Mouse (Mus musculus) forebrain, embryonic 12.5 days (tissue): ENCODE measurements at regions not wholly inside any gene's neighbourhood (a gene's known extent, or its start where the extent isn't known, plus 50 kb on each side); places are given as distances from the start of the nearest gene placed in this dataset.

Experiments
- ATAC-seq: fragments of 200-750 bp; cut with Nextera tagmentation; 2 replicates; pipeline ENCODE4 v1.8.0; 2017; ENCODE audit warnings: moderate TSS enrichment; ENCODE audit not compliant: low FRiP score
- H3K27ac ChIP-seq: fragments of 300-500 bp; sonication (generic); 2 replicates; pipeline ENCODE4 v1.5.1; 2016; ENCODE audit warnings: mild to moderate bottlenecking
- H3K27me3 ChIP-seq: fragments of 300-500 bp; sonication (generic); 2 replicates; pipeline ENCODE4 v1.6.1; 2016; ENCODE audit warnings: mild to moderate bottlenecking
- H3K36me3 ChIP-seq: fragments of 300-500 bp; sonication (generic); replicated peaks from 2 replicates; pipeline ENCODE4 v1.6.1; 2016; ENCODE audit warnings: mild to moderate bottlenecking
- H3K4me1 ChIP-seq: fragments of 300-500 bp; sonication (generic); 2 replicates; pipeline ENCODE4 v1.6.1; 2016
- H3K4me2 ChIP-seq: fragments of 300-500 bp; sonication (generic); 2 replicates; pipeline ENCODE4 v1.6.1; 2016; ENCODE audit warnings: mild to moderate bottlenecking, moderate library complexity
- H3K4me3 ChIP-seq: fragments of 300-500 bp; sonication (generic); replicated peaks from 2 replicates; pipeline ENCODE4 v1.5.1; 2016; ENCODE audit warnings: mild to moderate bottlenecking
- H3K9ac ChIP-seq: fragments of 300-500 bp; sonication (generic); 2 replicates; pipeline ENCODE4 v1.6.1; 2016; ENCODE audit warnings: mild to moderate bottlenecking
- H3K9me3 ChIP-seq: fragments of 300-500 bp; sonication (generic); 2 replicates; pipeline ENCODE4 v1.6.1; 2016
- WGBS: fragments of 180-500 bp; shearing (Covaris S2); methylation state at CpG from one replicate; pipeline ENCODE4 v1.1.7; 2016; 5-methylcytosine and 5-hydroxymethylcytosine counted together

DNA sequence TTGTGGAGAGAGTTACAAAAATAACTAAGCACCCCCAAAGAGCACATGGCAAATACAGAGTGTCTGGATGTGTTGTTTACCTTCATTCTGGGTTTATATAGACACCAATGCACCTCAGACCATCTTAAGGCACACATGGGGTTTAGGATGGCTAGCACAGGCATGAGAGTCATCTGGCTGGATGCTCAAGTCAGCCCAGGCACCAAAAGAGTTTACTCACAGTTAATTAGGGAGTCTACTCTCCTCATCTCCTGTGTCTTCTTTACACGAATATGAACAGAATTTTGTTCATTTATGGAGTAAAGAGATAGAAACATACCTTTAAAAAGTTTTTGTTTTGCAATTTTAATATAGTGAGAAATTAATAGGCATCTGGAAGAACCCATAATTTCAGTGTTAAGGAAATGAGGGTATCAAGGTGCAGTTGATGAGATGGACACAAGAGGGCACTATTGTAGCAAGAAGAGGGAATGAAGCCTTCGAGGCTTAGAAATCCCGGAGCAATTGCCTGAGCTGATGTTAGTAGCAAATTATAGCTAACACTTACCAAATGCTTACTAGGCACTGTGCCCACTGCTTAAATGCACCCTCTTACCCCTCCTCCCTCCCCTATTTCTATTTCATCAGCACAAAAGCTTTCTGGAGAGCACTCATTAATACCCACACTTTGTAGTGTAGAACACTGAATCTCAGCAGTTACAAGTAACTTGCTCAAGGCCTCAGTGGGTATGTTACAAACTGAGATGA is 174.6 kb downstream of the Eepd1 start:
- H3K27me3 ChIP-seq, result no peaks in the 10 kb centered on the region

GRCm38 (mm10) chr9:25656534-25656933 is 175.2 kb downstream of the Eepd1 start:
- Histone ChIP-seq H3K4me3 (no peak overlapping the region), H3K27ac (no peak overlapping the region), H3K9me3 (no peaks in the 10 kb centered on the region), H3K27me3 (no peaks in the 10 kb centered on the region), H3K4me2 (no peak overlapping the region), H3K4me1 (no peaks in the 10 kb centered on the region), H3K36me3 (no peaks in the 10 kb centered on the region), H3K9ac (no peak overlapping the region)
- 89% methylated on average over 3 of the region's 3 CpGs for WGBS
- ATAC-seq, result peak; percentile 39

More for the DNA sequence above, 174.6 kb downstream of the Eepd1 start:
- Histone ChIP-seq H3K27ac (no peak overlapping the region), H3K9me3 (no peaks in the 10 kb centered on the region), H3K4me1 (no peaks in the 10 kb centered on the region), H3K4me2 (no peak overlapping the region), H3K4me3 (no peak overlapping the region), H3K9ac (no peak overlapping the region), H3K36me3 (no peaks in the 10 kb centered on the region)
- WGBS, result 7% methylated on average over 3 of the region's 3 CpGs
- peak; percentile 74 for ATAC-seq

GRCm38 (mm10) chr9:25683635-25684333 is 202.4 kb downstream of the Eepd1 start:
- Histone ChIP-seq H3K27ac (no peak overlapping the region), H3K4me1 (no peaks in the 10 kb centered on the region), H3K9ac (no peak overlapping the region), H3K4me2 (no peak overlapping the region), H3K4me3 (no peak overlapping the region), H3K36me3 (no peaks in the 10 kb centered on the region), H3K9me3 (no peaks in the 10 kb centered on the region), H3K27me3 (no peaks in the 10 kb centered on the region)
- ATAC-seq, result no peak
- 86% methylated on average over 4 of the region's 4 CpGs for WGBS

DNA sequence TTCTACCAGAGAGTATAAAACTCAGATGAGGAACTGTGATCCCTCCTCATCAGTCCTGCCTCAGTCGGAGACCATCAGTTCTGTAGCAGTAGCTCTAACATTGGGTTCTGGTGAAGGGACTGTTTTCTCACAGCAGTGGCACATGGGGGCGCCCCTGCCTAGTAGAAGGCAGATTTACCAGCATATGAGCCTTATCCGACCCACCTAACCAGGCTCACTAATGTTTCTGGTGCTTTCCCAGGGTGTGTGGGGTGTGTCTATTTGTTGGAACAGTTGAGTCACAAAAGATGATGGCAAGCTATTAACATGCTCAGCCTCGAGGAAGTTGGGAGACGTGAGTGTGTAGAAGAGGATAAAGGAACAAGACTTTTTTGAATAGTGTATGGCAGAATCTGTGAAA is 212.3 kb downstream of the Eepd1 start:
- ATAC-seq, result peak; percentile 68; the same call in 1 of the 2 replicates

DNA sequence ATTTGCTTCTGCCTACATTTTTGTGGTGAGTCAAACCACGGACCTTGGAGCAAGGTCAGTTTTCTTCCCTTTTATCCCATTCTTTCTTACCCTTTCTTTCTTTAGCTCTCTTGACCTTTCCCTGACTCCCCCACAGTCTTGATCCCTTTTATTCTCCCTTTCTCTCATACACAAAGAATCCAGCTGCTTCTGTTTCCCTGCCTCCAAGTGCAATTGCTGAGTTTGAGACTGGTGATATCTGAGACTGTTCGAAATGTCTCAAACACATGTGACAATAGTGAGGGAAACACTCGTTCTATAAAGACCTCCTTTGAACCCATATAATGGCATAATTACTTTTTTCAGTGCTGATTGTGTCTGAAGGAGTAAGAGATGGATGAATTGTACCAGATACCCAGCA is 213.7 kb downstream of the Eepd1 start:
- Histone ChIP-seq H3K9me3 (no peaks in the 10 kb centered on the region), H3K27ac (no peak overlapping the region), H3K27me3 (no peaks in the 10 kb centered on the region), H3K4me1 (peaks cover 6% of the 10 kb centered on the region), H3K4me2 (no peak overlapping the region), H3K4me3 (no peak overlapping the region), H3K9ac (no peak overlapping the region), H3K36me3 (no peaks in the 10 kb centered on the region)
- 6% methylated on average over 3 of the region's 3 CpGs for WGBS
- peak; percentile 49 for ATAC-seq

More for the DNA sequence above, 212.3 kb downstream of the Eepd1 start:
- Histone ChIP-seq H3K27ac (no peak overlapping the region), H3K9ac (no peak overlapping the region), H3K36me3 (no peaks in the 10 kb centered on the region), H3K9me3 (no peaks in the 10 kb centered on the region), H3K4me1 (peaks cover 6% of the 10 kb centered on the region), H3K27me3 (no peaks in the 10 kb centered on the region), H3K4me2 (no peak overlapping the region), H3K4me3 (no peak overlapping the region)
- WGBS, result 25% methylated on average over 5 of the region's 5 CpGs

DNA sequence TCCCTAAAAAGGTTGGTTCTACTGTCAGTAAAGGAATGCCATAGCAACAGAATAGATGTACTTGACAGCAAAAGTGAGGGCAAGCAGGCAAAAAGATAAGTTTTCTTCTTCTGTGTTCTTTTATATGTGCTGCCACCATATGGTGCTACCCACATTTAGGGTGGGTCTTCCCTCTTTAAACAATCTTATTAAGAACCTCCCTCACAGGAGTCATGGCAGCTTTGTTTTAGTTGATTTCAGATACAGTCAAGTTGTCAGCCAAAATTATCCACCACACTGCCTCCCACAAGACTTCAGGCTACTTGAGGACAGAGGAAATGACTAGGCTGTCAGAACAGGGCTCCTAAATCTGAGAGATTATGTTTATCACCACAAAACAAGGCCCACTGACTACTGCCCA is 232.3 kb downstream of the Eepd1 start:
- H3K27ac ChIP-seq, result no peak overlapping the region
- H3K4me2 ChIP-seq, result no peak overlapping the region
- H3K36me3 ChIP-seq, result no peaks in the 10 kb centered on the region
- no peaks in the 10 kb centered on the region for H3K9me3 ChIP-seq
- ATAC-seq, result no peak
- no peak overlapping the region for H3K9ac ChIP-seq
- no peaks in the 10 kb centered on the region for H3K4me1 ChIP-seq
- no peaks in the 10 kb centered on the region for H3K27me3 ChIP-seq
- H3K4me3 ChIP-seq, result no peak overlapping the region

GRCm38 (mm10) chr9:25744162-25744561 is 262.8 kb downstream of the Eepd1 start:
- Histone ChIP-seq H3K4me2 (no peak overlapping the region), H3K27me3 (no peaks in the 10 kb centered on the region), H3K4me3 (no peak overlapping the region), H3K9ac (no peak overlapping the region), H3K4me1 (no peaks in the 10 kb centered on the region), H3K9me3 (no peaks in the 10 kb centered on the region), H3K27ac (no peak overlapping the region), H3K36me3 (no peaks in the 10 kb centered on the region)
- 68% methylated on average over 6 of the region's 6 CpGs for WGBS
- ATAC-seq, result no peak

DNA sequence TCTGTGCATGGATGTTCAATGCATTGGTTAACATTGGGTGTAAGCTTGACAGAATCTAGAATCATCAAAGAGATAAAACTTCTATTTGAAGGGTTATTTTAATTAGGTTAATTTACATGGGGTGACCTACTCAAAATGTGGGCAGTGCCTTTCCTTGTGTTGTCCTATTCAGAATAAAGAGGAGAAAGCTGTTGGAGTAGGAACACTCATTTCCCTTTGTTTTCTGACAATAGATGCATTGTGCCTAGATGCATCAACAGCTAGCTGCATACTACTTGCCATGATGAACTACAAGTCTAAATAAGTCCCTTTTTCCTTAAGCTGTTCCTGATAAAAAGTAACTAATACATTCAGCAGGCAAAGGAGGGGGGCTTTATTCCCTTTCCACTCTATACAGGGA is 269.8 kb downstream of the Eepd1 start:
- H3K9ac ChIP-seq, result no peak overlapping the region
- H3K4me3 ChIP-seq, result no peak overlapping the region
- no peak overlapping the region for H3K27ac ChIP-seq
- H3K9me3 ChIP-seq, result no peaks in the 10 kb centered on the region
- no peak overlapping the region for H3K4me2 ChIP-seq
- ATAC-seq, result no peak
- H3K4me1 ChIP-seq, result no peaks in the 10 kb centered on the region
- no peaks in the 10 kb centered on the region for H3K27me3 ChIP-seq
- no peaks in the 10 kb centered on the region for H3K36me3 ChIP-seq

DNA sequence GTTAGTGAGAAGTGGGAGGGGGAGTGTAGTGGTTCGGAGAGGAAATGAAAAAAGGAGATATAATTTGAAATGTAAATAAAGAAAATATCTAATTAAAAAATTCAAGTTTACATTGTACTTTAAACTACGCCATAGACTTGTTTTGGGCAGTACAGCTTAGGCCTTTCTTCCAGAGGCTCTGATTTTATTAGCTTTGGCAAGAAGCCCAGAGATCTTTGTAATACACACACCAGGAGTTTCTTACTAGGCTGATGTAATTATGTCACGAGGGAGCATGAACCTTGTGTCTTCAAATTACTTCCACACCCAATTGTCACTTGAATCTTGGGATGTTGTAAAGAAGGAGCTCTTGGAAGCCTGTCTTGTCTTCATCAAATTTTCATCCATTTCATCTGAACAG is 292.6 kb downstream of the Eepd1 start:
- H3K27ac ChIP-seq, result no peak overlapping the region
- H3K9me3 ChIP-seq, result no peaks in the 10 kb centered on the region
- no peak overlapping the region for H3K4me3 ChIP-seq
- H3K27me3 ChIP-seq, result no peaks in the 10 kb centered on the region
- 54% methylated on average over 3 of the region's 3 CpGs for WGBS
- H3K4me2 ChIP-seq, result no peak overlapping the region
- no peak overlapping the region for H3K9ac ChIP-seq
- no peak for ATAC-seq
- no peaks in the 10 kb centered on the region for H3K36me3 ChIP-seq
- no peaks in the 10 kb centered on the region for H3K4me1 ChIP-seq

GRCm38 (mm10) chr9:25782631-25783030 is 301.3 kb downstream of the Eepd1 start:
- Histone ChIP-seq H3K4me3 (no peak overlapping the region), H3K27me3 (no peaks in the 10 kb centered on the region), H3K4me2 (no peak overlapping the region), H3K9me3 (no peaks in the 10 kb centered on the region), H3K27ac (no peak overlapping the region), H3K9ac (no peak overlapping the region), H3K36me3 (no peaks in the 10 kb centered on the region), H3K4me1 (no peaks in the 10 kb centered on the region)
- 89% methylated on average over 1 of the region's 1 CpGs for WGBS
- no peak for ATAC-seq

DNA sequence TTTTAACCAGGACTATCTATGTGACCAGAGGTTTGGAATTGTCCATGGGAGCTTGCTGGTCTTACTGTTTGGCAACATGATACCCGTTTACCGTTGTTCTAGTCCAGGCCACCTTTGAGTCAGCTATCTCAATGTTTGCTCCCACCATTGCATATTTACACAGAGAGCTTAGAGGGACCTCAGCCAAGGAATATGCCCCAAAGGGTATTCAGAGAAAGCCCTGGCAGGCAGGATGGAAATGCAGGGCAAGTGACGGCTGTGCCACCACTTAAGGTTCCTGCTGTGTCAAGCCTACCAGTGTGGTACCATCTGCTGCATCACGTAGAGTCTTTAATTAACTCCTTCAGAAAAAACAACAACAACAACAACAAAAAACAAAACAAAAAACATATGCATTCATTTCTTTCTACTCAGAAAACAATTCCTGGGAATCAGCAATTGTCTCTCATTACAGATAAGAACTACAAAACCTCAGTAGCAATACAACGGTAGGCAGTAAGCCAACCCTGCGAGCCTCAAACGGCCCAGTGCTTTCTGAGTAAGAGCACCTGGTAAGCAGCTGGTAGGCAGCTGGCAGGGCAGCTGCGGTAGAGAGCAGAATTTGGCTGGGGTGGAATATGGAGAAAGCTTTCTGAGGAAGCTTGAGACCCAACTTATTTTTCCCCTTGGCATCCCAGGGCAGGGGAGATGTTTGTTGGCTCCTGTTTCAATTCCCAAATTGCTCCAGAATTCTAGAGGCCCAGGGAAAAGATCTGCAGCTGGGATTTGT is 314.0 kb downstream of the Eepd1 start:
- H3K36me3 ChIP-seq, result no peaks in the 10 kb centered on the region
- no peak overlapping the region for H3K4me3 ChIP-seq
- 87% methylated on average over 8 of the region's 8 CpGs for WGBS
- no peak overlapping the region for H3K27ac ChIP-seq
- no peak overlapping the region for H3K9ac ChIP-seq
- no peaks in the 10 kb centered on the region for H3K27me3 ChIP-seq
- H3K4me2 ChIP-seq, result no peak overlapping the region
- ATAC-seq, result no peak
- H3K4me1 ChIP-seq, result no peaks in the 10 kb centered on the region
- H3K9me3 ChIP-seq, result no peaks in the 10 kb centered on the region

DNA sequence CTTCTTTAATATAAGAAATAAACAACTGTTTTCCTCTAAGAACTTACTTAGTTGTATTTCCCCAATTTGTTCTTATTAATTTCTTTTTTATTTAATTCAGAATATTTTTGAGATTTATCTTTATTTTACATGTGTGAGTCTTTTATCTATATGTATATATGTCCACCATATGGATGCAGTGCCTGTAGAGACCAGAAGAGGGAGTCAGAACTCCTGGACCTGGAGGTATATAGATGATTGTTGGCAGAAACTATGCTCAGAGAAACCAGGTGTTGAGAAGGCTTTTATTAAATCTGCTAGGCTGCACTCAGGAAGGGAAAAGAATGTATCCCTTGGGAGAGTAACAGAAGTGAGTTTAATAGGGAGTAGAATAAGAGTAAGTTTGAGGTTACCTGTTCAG is 328.2 kb downstream of the Eepd1 start:
- Histone ChIP-seq H3K4me1 (no peaks in the 10 kb centered on the region), H3K4me3 (no peak overlapping the region), H3K9ac (no peak overlapping the region), H3K9me3 (no peaks in the 10 kb centered on the region), H3K4me2 (no peak overlapping the region), H3K27me3 (no peaks in the 10 kb centered on the region), H3K27ac (no peak overlapping the region), H3K36me3 (no peaks in the 10 kb centered on the region)
- no peak for ATAC-seq
